In the genomic region with DNA sequence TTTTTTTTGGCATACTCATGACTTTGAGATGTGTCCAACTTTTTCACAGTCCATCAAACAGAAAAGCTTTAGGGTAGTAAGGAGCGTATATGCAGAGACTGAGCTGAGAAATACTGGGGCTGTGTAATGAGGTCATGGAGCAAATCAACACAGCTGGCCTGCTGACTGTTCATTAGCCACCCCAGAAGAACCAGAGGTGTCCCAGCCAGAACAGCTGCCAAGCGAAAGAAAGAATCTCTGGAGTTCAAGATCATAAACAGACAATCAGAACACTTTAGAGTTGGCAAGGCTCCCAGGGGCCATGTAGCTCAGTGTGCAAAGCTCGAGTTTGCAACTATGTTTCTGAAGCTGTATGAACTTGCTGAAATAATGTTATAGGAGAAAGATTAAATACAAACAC, we compare ENCODE assay signal across 9 mouse cellular contexts. TPM values are rescaled to one million over a fixed set of nuclear protein-coding genes. Genes with fewer than 3 reads are reported as not detected.
A peak's percentile ranks its signal among the peaks of the same experiment; 100 is the strongest.
DNase-seq lines count a peak whose midpoint lies in the region; ATAC-seq lines count a peak whose summit lies in the region.
"Had no signal": no experiment of that assay in that cellular context is flagged by ENCODE, and none has a peak within 500 bp of the region (broad histone marks: within the 10 kb centered on the region; RNA-seq: fewer than 3 reads in every experiment).

No protein-coding gene starts in this region.

- H3K9ac ChIP-seq in liver, embryonic 12.5 days, result no peak overlapping the region

- DNase-seq in kidney, postnatal 10 days, result peak; percentile 49
- DNase-seq in kidney, adult 8-10 months, result no peak
- DNase-seq in forelimb bud, embryonic 11.5 days (ENCODE audit: low read depth, low spot score), result peak; percentile 12
- DNase-seq in gastrocnemius, postnatal 4 days (ENCODE audit: low spot score in 2 of 2), result peak; percentile 29 to 71
- peak; percentile 47 to 80 for DNase-seq in lung, postnatal 4 days
- DNase-seq in cerebellum, adult 9-10 months, result no peak
- DNase-seq: cerebellum, adult 11 months had no signal

- no peak overlapping the region for H3K27ac ChIP-seq in liver, embryonic 12.5 days

- H3K36me3 ChIP-seq in liver, embryonic 12.5 days, result no peaks in the 10 kb centered on the region

- H3K9me3 ChIP-seq in liver, embryonic 12.5 days (replicated peaks), result no peaks in the 10 kb centered on the region

- no peak overlapping the region for H3K4me2 ChIP-seq in liver, embryonic 12.5 days

- ATAC-seq in liver, embryonic 12.5 days, result no peak
- ATAC-seq: Patski had no signal

- 48% methylated on average over 3 of the region's 3 CpGs for WGBS in liver, embryonic 12.5 days (ENCODE audit: insufficient replicate concordance)

- H3K27me3 ChIP-seq in liver, embryonic 12.5 days (replicated peaks), result no peaks in the 10 kb centered on the region
- H3K27me3 ChIP-seq: Patski had no signal

- no peak overlapping the region for H3K4me3 ChIP-seq in liver, embryonic 12.5 days

- no peaks in the 10 kb centered on the region for H3K4me1 ChIP-seq in liver, embryonic 12.5 days

RNA-seq across cellular contexts. Expression of gene Naaladl2, which starts 35.1 kb away (rescaled TPM):
- total RNA-seq in gastrocnemius, postnatal 4 days (2021), result 1 to 10 TPM; 3.9 to 4.8 TPM
- polyA plus RNA-seq in liver, embryonic 12.5 days (2016; fragmentation: Nextera tagmentation; extraction: Ambion mirVana), result 0.25 TPM in 2 replicates

Comparison
In these comparisons a context has a peak if more than half of its experiments do, and no peak if none do; other contexts are left out.
1. DNase-seq: peak in kidney, postnatal 10 days (single experiment), forelimb bud, embryonic 11.5 days (single experiment), gastrocnemius, postnatal 4 days (2 of 2) and lung, postnatal 4 days (2 of 2); none in kidney, adult 8-10 months (0 of 2) and cerebellum, adult 9-10 months (single experiment).